Mouse (Mus musculus) mouse trophoblast stem cell (cell line): ENCODE results near the gene Atf6.

Experiments
- in situ Hi-C, 2 experiments: fragments of 300-500 bp; cut with MseI, MboI; formaldehyde crosslinking; loops; 2 replicates in 1 of 2; 3 replicates in 1 of 2; pipeline ENCODE4 v1.15.1; 2025

Gene Atf6

GRCm38 (mm10) chr1:170845448-170846307 lies 21.9 kb downstream of the Atf6 start:
- in situ Hi-C loops = no loop called here

GRCm38 (mm10) chr1:170844380-170844779 lies 23.2 kb downstream of the Atf6 start:
- in situ Hi-C loops = no loop called here

- in situ Hi-C loops = loop anchor here (5.0 to 10.0 kb wide), 2 partner anchors 205 to 207 kb away; no protein-coding TSS in a partner anchor
These were observed 27.9 kb downstream of the Atf6 start for GRCm38 (mm10) chr1:170839685-170840084.

DNA sequence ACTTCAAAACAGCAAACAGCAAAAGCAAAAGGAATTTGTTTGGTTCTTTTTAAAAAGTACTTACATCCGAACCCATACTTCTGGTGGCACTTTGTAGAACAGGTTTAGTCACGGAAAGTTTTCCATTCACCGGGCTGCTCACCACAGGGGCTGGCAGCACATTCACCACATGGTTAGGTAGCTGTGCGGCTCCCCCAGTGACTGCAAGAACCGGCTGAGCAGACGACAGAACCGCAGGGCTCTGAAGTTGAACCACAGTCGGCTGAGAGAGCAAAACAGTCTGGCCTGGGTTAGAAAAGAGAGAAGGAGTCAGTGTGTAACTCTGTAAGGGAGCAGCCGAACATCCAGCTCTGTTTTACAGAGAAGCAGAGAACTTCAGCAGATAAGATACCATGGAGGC lies 32.8 kb downstream of the Atf6 start:
- in situ Hi-C loops = loop anchor here (5.0 to 10.0 kb wide), 2 partner anchors 200 to 202 kb away; no protein-coding TSS in a partner anchor

DNA sequence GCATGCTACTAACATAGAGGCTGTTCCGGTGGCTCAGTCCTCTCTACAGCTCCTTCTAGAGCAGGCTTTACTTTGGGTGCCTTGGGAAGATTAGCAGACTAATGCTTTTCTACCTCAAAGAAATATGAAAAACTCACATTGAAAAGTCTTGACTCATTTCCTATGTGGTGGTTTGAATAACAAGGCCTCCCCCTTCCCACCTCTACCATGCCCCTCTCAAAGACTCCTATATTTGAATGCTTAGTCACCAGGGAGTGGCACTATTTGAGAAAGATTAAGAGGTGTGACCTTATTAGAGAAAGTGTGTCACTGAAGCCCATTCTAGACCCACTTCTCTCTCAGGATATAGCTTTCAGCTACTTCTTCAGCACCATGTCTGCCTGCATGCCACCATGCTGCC lies 37.8 kb downstream of the Atf6 start:
- in situ Hi-C loops = loop anchor here in 1 of 2 experiments (10.0 kb wide), 1 partner anchor 195 kb away; no protein-coding TSS in a partner anchor

GRCm38 (mm10) chr1:170829344-170829743 lies 38.2 kb downstream of the Atf6 start:
- in situ Hi-C loops = no loop called here

GRCm38 (mm10) chr1:170820103-170820814 lies 47.3 kb downstream of the Atf6 start:
- in situ Hi-C loops = no loop called here

DNA sequence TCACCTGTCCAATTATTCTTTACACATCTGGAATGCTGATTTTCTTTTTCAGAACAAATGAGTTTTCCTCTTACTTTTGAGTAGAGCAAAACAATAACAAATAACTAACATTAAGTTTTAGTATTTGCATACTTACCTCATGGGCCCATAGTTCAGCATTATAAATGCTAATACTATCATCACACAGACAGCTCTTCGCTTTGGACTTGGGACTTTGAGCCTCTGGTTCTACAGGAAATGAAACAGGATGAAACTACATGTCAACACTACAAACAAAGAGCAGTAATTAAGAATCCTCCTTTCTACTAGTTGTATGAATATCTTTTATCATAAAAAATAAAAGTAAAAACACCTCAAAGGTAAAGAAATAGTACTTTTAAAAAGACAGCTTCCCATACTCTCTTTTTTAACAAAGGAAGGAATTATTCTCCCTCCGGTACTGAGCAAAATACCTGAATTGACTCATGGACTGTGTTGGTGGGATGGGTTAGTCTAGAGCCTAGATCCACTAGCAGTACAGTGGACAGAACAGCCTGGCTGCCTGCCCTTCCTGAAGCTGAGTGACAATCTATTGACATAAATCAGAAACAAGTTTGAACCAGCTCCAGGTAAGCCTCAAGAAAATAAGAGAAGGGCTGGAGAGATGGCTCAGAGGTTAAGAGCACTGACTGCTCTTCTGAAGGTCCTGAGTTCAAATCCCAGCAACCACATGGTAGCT lies 52.1 kb downstream of the Atf6 start:
- in situ Hi-C loops = no loop called here

GRCm38 (mm10) chr1:170812822-170813221 lies 54.7 kb downstream of the Atf6 start:
- in situ Hi-C loops = no loop called here

GRCm38 (mm10) chr1:170807600-170808270 lies 59.8 kb downstream of the Atf6 start:
- in situ Hi-C loops = no loop called here

DNA sequence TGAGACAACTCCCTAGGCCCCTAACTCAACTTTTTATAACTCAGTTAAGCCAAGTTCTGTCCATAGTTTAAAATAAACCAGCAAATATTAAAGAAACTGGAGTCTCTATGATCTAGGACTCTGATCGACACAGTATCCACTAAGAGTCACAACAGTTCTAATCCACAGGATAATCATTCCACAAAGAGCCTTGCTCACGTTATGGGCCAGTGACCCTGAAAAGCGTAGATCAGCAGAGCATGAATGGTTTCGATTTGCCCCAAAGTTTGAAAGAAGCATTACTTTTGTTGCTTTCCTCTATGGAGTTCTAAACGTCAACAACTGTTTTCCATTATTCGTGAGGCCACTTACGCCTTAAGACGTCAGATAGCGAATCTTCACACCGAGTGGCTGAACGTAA lies 62.9 kb downstream of the Atf6 start:
- in situ Hi-C loops = no loop called here

DNA sequence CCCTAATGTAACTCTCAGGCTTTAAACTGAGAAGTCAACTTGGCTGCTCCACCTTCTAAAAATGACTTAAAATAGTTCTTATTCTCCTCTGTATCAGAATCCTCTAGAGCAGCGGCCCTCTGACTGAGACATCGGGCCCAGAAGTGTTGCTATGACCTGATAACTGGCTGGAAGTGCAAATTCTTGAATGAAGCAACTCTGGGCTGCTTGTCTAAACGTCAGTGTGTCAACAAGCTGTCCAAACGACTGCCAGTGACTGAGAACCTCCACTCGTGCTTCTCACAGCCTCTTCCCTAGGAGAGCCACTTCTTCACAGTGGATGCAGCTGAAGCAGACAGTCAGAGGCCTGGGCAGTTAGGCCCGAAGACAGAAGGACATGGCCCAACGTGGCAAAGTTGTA lies 64.9 kb downstream of the Atf6 start:
- in situ Hi-C loops = no loop called here

- in situ Hi-C loops = no loop called here
These were observed 66.9 kb downstream of the Atf6 start for GRCm38 (mm10) chr1:170800694-170801093.

GRCm38 (mm10) chr1:170795741-170796347 lies 71.7 kb downstream of the Atf6 start:
- in situ Hi-C loops = no loop called here

GRCm38 (mm10) chr1:170791542-170791941 lies 76.0 kb downstream of the Atf6 start:
- in situ Hi-C loops = no loop called here

DNA sequence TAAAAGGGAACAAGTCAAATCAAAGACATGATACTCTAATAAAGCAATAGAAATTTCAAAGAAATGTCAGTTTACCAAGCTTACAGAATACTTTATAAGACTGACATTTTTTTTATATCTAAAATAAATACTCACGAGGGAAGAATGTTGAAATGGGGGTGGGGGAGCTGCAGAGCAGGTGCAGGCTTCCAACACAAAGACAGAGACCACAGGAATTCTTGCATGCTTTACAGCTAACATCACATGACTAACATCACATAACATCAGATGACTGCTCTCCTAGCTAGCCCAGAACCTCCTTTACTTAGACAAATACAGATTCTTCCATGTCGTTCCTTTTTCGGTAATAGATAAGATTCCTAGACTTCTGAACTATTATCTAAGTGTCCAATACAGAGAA lies 76.6 kb downstream of the Atf6 start:
- in situ Hi-C loops = no loop called here

- in situ Hi-C loops = no loop called here
These were observed 79.9 kb downstream of the Atf6 start for GRCm38 (mm10) chr1:170787643-170788042.

GRCm38 (mm10) chr1:170786570-170787341 lies 80.8 kb downstream of the Atf6 start:
- in situ Hi-C loops = no loop called here

- in situ Hi-C loops = no loop called here
These were observed 89.9 kb downstream of the Atf6 start for GRCm38 (mm10) chr1:170777688-170778087.

GRCm38 (mm10) chr1:170774431-170774830 lies 93.1 kb downstream of the Atf6 start:
- in situ Hi-C loops = no loop called here
